Mouse (Mus musculus): ENCODE measurements around the gene H3f3a. TPM values are rescaled to one million over a fixed set of nuclear protein-coding genes. Genes with fewer than 3 reads are reported as not detected.

H3f3a gene
- polyA plus RNA-seq, 2 experiments = 1,021 to 2,262 TPM

- H3K27me3 ChIP-seq (ENCODE audit: control insufficient read depth, insufficient read depth, low read length) = no peaks in the 10 kb centered on the region; the same call in 1 of the 2 replicates
These were observed 42.4 kb downstream of the H3f3a start for GRCm38 (mm10) chr1:180771306-180771705.

DNA sequence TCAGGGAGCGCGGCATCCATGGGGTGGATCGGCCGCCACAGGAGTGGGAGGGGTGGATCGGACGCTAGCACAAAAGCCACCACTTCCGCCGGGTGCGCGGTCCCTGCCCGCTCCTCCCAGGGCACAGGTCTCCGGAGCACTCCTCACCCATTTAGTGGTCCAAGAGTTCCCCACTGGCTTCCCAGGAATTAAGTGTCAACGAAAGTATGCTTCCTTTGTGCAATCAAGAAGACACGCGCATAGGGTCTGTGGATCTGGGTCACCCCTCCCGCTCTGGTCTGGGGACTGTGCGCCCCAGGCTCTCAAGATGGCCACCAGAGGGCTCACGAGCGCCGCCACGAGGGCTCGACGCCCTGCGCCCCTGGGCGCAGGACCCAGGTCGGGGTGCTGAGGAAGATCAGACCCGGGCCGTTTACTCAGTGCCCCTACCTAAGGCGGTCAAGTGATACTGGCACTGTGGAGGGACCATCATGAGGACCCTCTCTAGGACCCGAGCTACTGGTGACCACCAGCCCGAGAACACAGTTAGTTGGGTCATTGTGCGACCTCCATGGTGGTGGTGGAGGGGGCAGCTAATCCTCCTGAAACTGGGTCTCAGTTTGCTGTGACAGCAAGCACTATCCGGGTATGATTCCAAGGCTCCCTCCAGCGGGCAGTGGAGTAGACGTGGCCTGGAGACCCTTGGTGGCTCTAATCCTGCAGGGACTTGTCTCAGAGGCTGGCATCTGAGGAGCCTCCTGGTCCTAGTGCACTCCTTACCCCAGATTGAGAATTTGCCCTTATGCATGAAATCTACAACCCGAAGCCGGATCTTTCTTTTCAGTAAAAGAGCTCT, 45.2 kb downstream of the H3f3a start:
- WGBS (ENCODE audit: insufficient replicate concordance) = 4% methylated on average over 37 of the region's 37 CpGs

More at GRCm38 (mm10) chr1:180771306-180771705, 42.4 kb downstream of the H3f3a start:
- Histone ChIP-seq H3K9ac (replicated peaks) (no peak overlapping the region), H3K27ac (no peak overlapping the region), H3K4me3 (ENCODE audit: insufficient read depth in 1 of 2, low read depth in 2 of 2, low read length in 2 of 2) (no peak overlapping the region), H3K36me3 (replicated peaks; ENCODE audit: control insufficient read depth, insufficient read depth, low read depth) (no peaks in the 10 kb centered on the region), H3K4me2 (ENCODE audit: low read depth) (no peak overlapping the region), H3K9me3 (ENCODE audit: control insufficient read depth, low read length) (peaks cover 3% of the 10 kb centered on the region), H3K4me1 (replicated peaks; ENCODE audit: control insufficient read depth in 2 of 2, insufficient read depth in 2 of 2, low read length in 1 of 2) (peaks cover 0 to 9% of the 10 kb centered on the region in 2 experiments; a peak in 2 of 4 replicates)
- ATAC-seq (ENCODE audit: insufficient read depth) (no peak), DNase-seq (ENCODE audit: low read depth in 3 of 3, low spot score in 3 of 3) (no peak)
- no peak for TF ChIP-seq EP300 (IDR thresholded peaks at IDR 0.05; ENCODE audit: low read depth)
- no peak for TF ChIP-seq CTCF (IDR thresholded peaks at IDR 0.05; ENCODE audit: low read depth)
- WGBS (ENCODE audit: insufficient replicate concordance) = 37% methylated on average over 5 of the region's 5 CpGs

DNA sequence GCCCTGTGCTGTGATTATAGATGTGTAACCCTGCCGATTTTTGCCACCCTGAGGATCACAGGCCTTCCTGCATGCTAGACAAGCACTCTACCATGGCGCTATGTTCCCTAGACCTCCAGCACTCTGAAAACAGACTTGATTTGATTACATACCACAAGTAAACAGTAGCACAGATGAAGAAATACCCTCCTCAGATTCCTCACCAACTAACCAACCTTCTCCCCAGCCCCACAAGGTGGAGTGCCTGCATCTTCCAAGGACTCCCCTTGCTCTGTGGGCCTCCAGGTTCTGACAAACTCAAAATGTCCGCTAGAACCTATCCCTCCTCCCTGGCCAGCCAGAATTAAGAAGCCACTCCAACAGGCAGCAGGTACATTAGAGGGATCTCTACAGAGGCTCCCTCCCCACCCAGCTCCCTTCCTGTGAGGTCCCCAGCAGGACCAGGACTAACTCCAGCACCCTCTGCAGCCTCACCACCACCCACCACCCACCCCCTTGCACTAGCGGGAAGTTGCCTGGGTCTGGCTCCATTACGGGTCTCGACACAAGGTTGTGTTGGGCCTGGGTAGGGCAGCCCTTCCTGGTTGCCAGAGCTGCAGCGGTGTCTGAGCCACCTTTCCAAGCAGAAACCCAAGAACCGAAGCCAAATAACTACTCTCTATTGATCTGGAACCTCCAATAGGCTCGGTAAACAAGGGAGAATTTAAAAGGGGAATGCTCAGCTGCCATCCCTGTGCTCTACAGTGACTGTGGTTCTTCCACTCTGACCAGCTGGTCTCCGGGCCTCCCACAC, 46.0 kb downstream of the H3f3a start:
- peak; percentile 21; the same call in 1 of the 2 replicates for ATAC-seq (ENCODE audit: insufficient read depth)
- TF ChIP-seq EP300 (IDR thresholded peaks at IDR 0.05; ENCODE audit: low read depth) (no peak), CTCF (IDR thresholded peaks at IDR 0.05; ENCODE audit: low read depth) (no peak)

More for the DNA sequence above, 45.2 kb downstream of the H3f3a start:
- Histone ChIP-seq H3K27ac (no peak overlapping the region), H3K4me3 (ENCODE audit: insufficient read depth in 1 of 2, low read depth in 2 of 2, low read length in 2 of 2) (peak overlapping the region; percentile 64 to 66), H3K27me3 (ENCODE audit: control insufficient read depth, insufficient read depth, low read length) (peaks cover 3% of the 10 kb centered on the region), H3K4me1 (replicated peaks; ENCODE audit: control insufficient read depth in 2 of 2, insufficient read depth in 2 of 2, low read length in 1 of 2) (peaks cover 0 to 9% of the 10 kb centered on the region in 2 experiments; a peak in 2 of 4 replicates), H3K9me3 (ENCODE audit: control insufficient read depth, low read length) (no peaks in the 10 kb centered on the region), H3K9ac (replicated peaks) (peak overlapping the region; percentile 65), H3K4me2 (ENCODE audit: low read depth) (peak overlapping the region; percentile 87), H3K36me3 (replicated peaks; ENCODE audit: control insufficient read depth, insufficient read depth, low read depth) (no peaks in the 10 kb centered on the region)
- DNase-seq (ENCODE audit: low read depth in 3 of 3, low spot score in 3 of 3) = peak; percentile 36 to 56 (median 43)
- peak; percentile 87 for TF ChIP-seq CTCF (IDR thresholded peaks at IDR 0.05; ENCODE audit: low read depth)
- TF ChIP-seq EP300 (IDR thresholded peaks at IDR 0.05; ENCODE audit: low read depth) = no peak
- peak; percentile 82 for ATAC-seq (ENCODE audit: insufficient read depth)

DNA sequence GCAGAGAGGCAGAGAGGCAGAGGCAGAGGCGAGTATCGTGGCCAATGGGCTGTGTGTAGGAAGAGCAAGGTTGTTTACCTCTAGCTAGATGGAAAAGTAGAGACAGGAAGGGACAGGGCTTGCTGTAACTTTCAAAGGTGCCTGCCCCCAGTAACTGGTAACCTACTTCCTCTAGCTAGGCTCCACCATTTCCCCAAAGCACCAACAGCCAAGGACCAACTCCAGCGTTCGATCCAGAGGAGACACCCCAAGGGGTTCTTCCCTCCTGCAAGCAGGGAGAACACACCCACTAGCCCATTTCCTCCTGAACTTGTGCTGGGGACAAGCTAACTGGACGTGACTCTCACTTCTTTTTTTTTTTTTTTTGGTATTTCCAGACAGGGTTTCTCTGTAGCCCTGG, 47.2 kb downstream of the H3f3a start:
- TF ChIP-seq EP300 (IDR thresholded peaks at IDR 0.05; ENCODE audit: low read depth) (no peak), CTCF (IDR thresholded peaks at IDR 0.05; ENCODE audit: low read depth) (no peak)
- DNase-seq (ENCODE audit: low read depth in 3 of 3, low spot score in 3 of 3) = no peak
- WGBS (ENCODE audit: insufficient replicate concordance) = 21% methylated on average over 5 of the region's 5 CpGs
- no peak overlapping the region for H3K9ac ChIP-seq (replicated peaks)
- no peaks in the 10 kb centered on the region for H3K36me3 ChIP-seq (replicated peaks; ENCODE audit: control insufficient read depth, insufficient read depth, low read depth)
- H3K4me3 ChIP-seq (ENCODE audit: insufficient read depth in 1 of 2, low read depth in 2 of 2, low read length in 2 of 2) = no peak overlapping the region
- H3K27ac ChIP-seq = no peak overlapping the region
- H3K4me1 ChIP-seq (replicated peaks; ENCODE audit: control insufficient read depth in 2 of 2, insufficient read depth in 2 of 2, low read length in 1 of 2) = peaks cover 0 to 7% of the 10 kb centered on the region in 2 experiments; a peak in 1 of 4 replicates
- no peaks in the 10 kb centered on the region for H3K9me3 ChIP-seq (ENCODE audit: control insufficient read depth, low read length)
- peaks cover 10% of the 10 kb centered on the region for H3K27me3 ChIP-seq (ENCODE audit: control insufficient read depth, insufficient read depth, low read length)
- ATAC-seq (ENCODE audit: insufficient read depth) = no peak
- no peak overlapping the region for H3K4me2 ChIP-seq (ENCODE audit: low read depth)

More for the DNA sequence above, 46.0 kb downstream of the H3f3a start:
- DNase-seq (ENCODE audit: low read depth in 3 of 3, low spot score in 3 of 3) = no peak
- Histone ChIP-seq H3K9me3 (ENCODE audit: control insufficient read depth, low read length) (no peaks in the 10 kb centered on the region), H3K4me2 (ENCODE audit: low read depth) (peak overlapping the region; percentile 87), H3K27me3 (ENCODE audit: control insufficient read depth, insufficient read depth, low read length) (peaks cover 10% of the 10 kb centered on the region), H3K36me3 (replicated peaks; ENCODE audit: control insufficient read depth, insufficient read depth, low read depth) (no peaks in the 10 kb centered on the region), H3K4me1 (replicated peaks; ENCODE audit: control insufficient read depth in 2 of 2, insufficient read depth in 2 of 2, low read length in 1 of 2) (peaks cover 0 to 9% of the 10 kb centered on the region in 2 experiments; a peak in 2 of 4 replicates), H3K4me3 (ENCODE audit: insufficient read depth in 1 of 2, low read depth in 2 of 2, low read length in 2 of 2) (peak overlapping the region; percentile 64 to 66), H3K27ac (no peak overlapping the region), H3K9ac (replicated peaks) (peak overlapping the region; percentile 65)
- 15% methylated on average over 10 of the region's 10 CpGs for WGBS (ENCODE audit: insufficient replicate concordance)

Measured in liver, embryonic 14.5 days (tissue).